Mouse (Mus musculus) NIH3T3 (cell line): ENCODE measurements around the gene Cpne5.
"Not testable (repeated sequence)": the region's sequence is repeated elsewhere in the genome, so short reads cannot be mapped to it uniquely, and the experiment has no call there.

ENCODE experiments used
- DNase-seq: peaks from one replicate; pipeline ENCODE4 v3.0.0-alpha.2; 2012; ENCODE audit warnings: low read depth

Gene Cpne5

GRCm38 (mm10) chr17:29237772-29238420, at the start of gene Cpne5:
Gene Cpne5 (minus strand): TSS chr17:29238167.
- DNase-seq: no peak

GRCm38 (mm10) chr17:29282216-29282952, 44.4 kb upstream of the Cpne5 start:
- no peak for DNase-seq

- peak; percentile 41 for DNase-seq
These were observed 43.6 kb upstream of the Cpne5 start for GRCm38 (mm10) chr17:29281541-29281940.

- no peak for DNase-seq
These were observed 42.5 kb upstream of the Cpne5 start for GRCm38 (mm10) chr17:29280422-29280821.

GRCm38 (mm10) chr17:29273889-29274288, 35.9 kb upstream of the Cpne5 start:
- no peak for DNase-seq

GRCm38 (mm10) chr17:29273156-29273555, 35.2 kb upstream of the Cpne5 start:
- no peak for DNase-seq

- no peak for DNase-seq
These were observed 32.3 kb upstream of the Cpne5 start for GRCm38 (mm10) chr17:29270148-29270698.

GRCm38 (mm10) chr17:29269349-29269706, 31.4 kb upstream of the Cpne5 start:
- peak; percentile 26 for DNase-seq

GRCm38 (mm10) chr17:29268682-29269348, 30.8 kb upstream of the Cpne5 start, which contains the start of gene BC004004:
Gene BC004004 (plus strand): TSS chr17:29268788.
- DNase-seq: peak; percentile 98

GRCm38 (mm10) chr17:29267931-29268681, 30.1 kb upstream of the Cpne5 start:
- peak; percentile 30 for DNase-seq

GRCm38 (mm10) chr17:29267040-29267439, 29.1 kb upstream of the Cpne5 start:
- not testable (repeated sequence) for DNase-seq

GRCm38 (mm10) chr17:29264760-29265159, 26.8 kb upstream of the Cpne5 start:
- DNase-seq: no peak

- DNase-seq: peak; percentile 90
These were observed 26.1 kb upstream of the Cpne5 start, which contains the start of gene Ppil1 for GRCm38 (mm10) chr17:29263840-29264633. Gene Ppil1 (minus strand): TSS chr17:29264186.

- no peak for DNase-seq
These were observed 25.4 kb upstream of the Cpne5 start for GRCm38 (mm10) chr17:29263417-29263816.

GRCm38 (mm10) chr17:29262259-29262649, 24.3 kb upstream of the Cpne5 start:
- peak; percentile 14 for DNase-seq

- DNase-seq: no peak
These were observed 23.8 kb upstream of the Cpne5 start for GRCm38 (mm10) chr17:29261603-29262258.

GRCm38 (mm10) chr17:29260501-29260900, 22.5 kb upstream of the Cpne5 start:
- DNase-seq: no peak

- peak; percentile 92 for DNase-seq
These were observed 21.5 kb upstream of the Cpne5 start for GRCm38 (mm10) chr17:29259489-29259888.

GRCm38 (mm10) chr17:29258921-29259320, 21.0 kb upstream of the Cpne5 start:
- no peak for DNase-seq

GRCm38 (mm10) chr17:29258025-29258558, 20.1 kb upstream of the Cpne5 start:
- DNase-seq: no peak
